Mouse (Mus musculus) midbrain, embryonic 12.5 days (tissue): Measurements from ENCODE around the gene Olfr921. TPM values are rescaled to one million over a fixed set of nuclear protein-coding genes. Genes with fewer than 3 reads are reported as not detected.

Experiments used
- ATAC-seq: fragments of 200-750 bp; cut with Nextera tagmentation; 2 replicates; pipeline ENCODE4 v1.8.0; 2017; ENCODE audit warnings: low read depth, moderate TSS enrichment, moderate library complexity; ENCODE audit not compliant: low FRiP score
- H3K27ac ChIP-seq: fragments of 300-500 bp; sonication (generic); replicated peaks from 2 replicates; pipeline ENCODE4 v1.5.1; 2016; ENCODE audit warnings: mild to moderate bottlenecking
- H3K27me3 ChIP-seq: fragments of 300-500 bp; sonication (generic); 2 replicates; pipeline ENCODE4 v1.6.1; 2016; ENCODE audit warnings: mild to moderate bottlenecking
- H3K36me3 ChIP-seq: fragments of 300-500 bp; sonication (generic); 2 replicates; pipeline ENCODE4 v1.6.1; 2016
- H3K4me1 ChIP-seq: fragments of 300-500 bp; sonication (generic); 2 replicates; pipeline ENCODE4 v1.6.1; 2016
- H3K4me2 ChIP-seq: fragments of 300-500 bp; sonication (generic); replicated peaks from 2 replicates; pipeline ENCODE4 v1.6.1; 2016; ENCODE audit warnings: mild to moderate bottlenecking, moderate library complexity
- H3K4me3 ChIP-seq: fragments of 300-500 bp; sonication (generic); 2 replicates; pipeline ENCODE4 v1.5.1; 2016; ENCODE audit warnings: mild to moderate bottlenecking
- H3K9ac ChIP-seq: fragments of 300-500 bp; sonication (generic); replicated peaks from 2 replicates; pipeline ENCODE4 v1.6.1; 2016; ENCODE audit warnings: mild to moderate bottlenecking, moderate library complexity
- H3K9me3 ChIP-seq: fragments of 300-500 bp; sonication (generic); 2 replicates; pipeline ENCODE4 v1.6.1; 2016; ENCODE audit warnings: mild to moderate bottlenecking
- WGBS: fragments of 180-500 bp; shearing (Covaris S2); methylation state at CpG from one replicate; pipeline ENCODE4 v1.1.7; 2016; 5-methylcytosine and 5-hydroxymethylcytosine counted together
- polyA plus RNA-seq: library from polyadenylated mRNA; unstranded; fragments of >200 nt; fragmentation: Nextera tagmentation; extraction: Ambion mirVana; gene quantifications from 2 replicates; pipeline ENCODE4 v1.2.1, GENCODE M21; 2016

Olfr921 gene
- not detected in 2 replicates for polyA plus RNA-seq

DNA sequence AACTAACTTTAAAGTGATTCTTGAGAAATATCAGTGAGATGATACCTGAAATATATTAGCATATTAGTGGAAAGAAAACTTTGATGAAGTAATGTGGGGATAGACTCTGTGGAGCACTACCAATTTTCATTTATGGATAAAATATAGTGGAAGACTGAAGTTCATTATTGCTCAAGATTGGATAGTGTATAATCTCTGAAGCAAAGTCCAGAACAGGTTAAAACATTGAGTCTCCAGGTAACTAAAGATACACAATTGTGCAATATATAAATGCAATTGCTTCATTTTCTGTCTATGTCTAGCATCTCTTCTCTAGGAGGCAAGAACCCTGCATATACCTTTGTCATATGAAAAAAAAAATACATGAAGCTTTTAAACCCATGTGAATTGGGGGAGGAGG lies at the start of gene Olfr921:
TSS of gene Olfr921 (plus strand) at position 301 of the 400 bp plus-strand sequence.
- H3K4me3 ChIP-seq, result no peak within 1 kb of the TSS
- H3K36me3 ChIP-seq, result no peaks in the 10 kb centered on the region
- no peak within 1 kb of the TSS for H3K4me2 ChIP-seq
- ATAC-seq, result no peak
- H3K9me3 ChIP-seq, result no peaks in the 10 kb centered on the region
- no peak within 1 kb of the TSS for H3K27ac ChIP-seq
- no peaks in the 10 kb centered on the region for H3K4me1 ChIP-seq
- H3K27me3 ChIP-seq, result no peaks in the 10 kb centered on the region
- no peak within 1 kb of the TSS for H3K9ac ChIP-seq

GRCm38 (mm10) chr9:38724044-38724443 lies 48.8 kb upstream of the Olfr921 start:
- Histone ChIP-seq H3K9ac (no peak overlapping the region), H3K9me3 (no peaks in the 10 kb centered on the region), H3K27ac (no peak overlapping the region), H3K4me1 (0 out of 2 replicates have a peak, but pooled peaks cover under 1% of the 10 kb centered on the region), H3K27me3 (no peaks in the 10 kb centered on the region), H3K36me3 (no peaks in the 10 kb centered on the region), H3K4me2 (no peak overlapping the region), H3K4me3 (no peak overlapping the region)
- ATAC-seq, result no peak
- 90% methylated on average over 1 of the region's 1 CpGs for WGBS

- 83% methylated on average over 3 of the region's 3 CpGs for WGBS
- no peaks in the 10 kb centered on the region for H3K4me1 ChIP-seq
- no peak overlapping the region for H3K4me2 ChIP-seq
Observed at GRCm38 (mm10) chr9:38728218-38728617, 44.6 kb upstream of the Olfr921 start.

DNA sequence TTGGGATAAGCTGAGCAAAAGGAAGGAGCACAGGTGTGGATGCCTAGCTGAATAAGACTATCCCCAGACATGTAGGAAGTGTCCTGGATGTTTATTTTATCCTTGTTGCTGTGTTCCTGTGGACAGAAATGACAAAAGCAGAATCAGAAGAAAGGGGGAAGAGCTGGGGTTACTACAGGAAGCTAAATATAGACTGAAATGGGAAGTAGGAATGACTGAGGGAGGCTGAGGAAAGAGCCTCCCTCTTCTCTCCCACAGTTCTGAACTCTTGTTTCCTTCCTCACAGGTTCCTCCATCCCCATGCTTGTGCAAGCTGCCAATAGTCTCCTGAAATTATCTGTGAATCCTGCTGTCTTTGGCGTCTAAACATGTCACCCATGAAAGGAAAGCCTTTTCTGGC lies 31.5 kb upstream of the Olfr921 start:
- H3K9ac ChIP-seq, result no peak overlapping the region
- WGBS, result 70% methylated on average over 1 of the region's 1 CpGs
- H3K4me1 ChIP-seq, result no peaks in the 10 kb centered on the region
- H3K36me3 ChIP-seq, result no peaks in the 10 kb centered on the region
- no peak overlapping the region for H3K4me2 ChIP-seq
- H3K27me3 ChIP-seq, result no peaks in the 10 kb centered on the region
- H3K4me3 ChIP-seq, result no peak overlapping the region
- H3K9me3 ChIP-seq, result no peaks in the 10 kb centered on the region
- H3K27ac ChIP-seq, result no peak overlapping the region
- ATAC-seq, result no peak

More at GRCm38 (mm10) chr9:38728218-38728617, 44.6 kb upstream of the Olfr921 start:
- H3K36me3 ChIP-seq, result no peaks in the 10 kb centered on the region
- H3K27me3 ChIP-seq, result no peaks in the 10 kb centered on the region
- no peak overlapping the region for H3K27ac ChIP-seq
- H3K9me3 ChIP-seq, result no peaks in the 10 kb centered on the region
- no peak for ATAC-seq
- H3K4me3 ChIP-seq, result no peak overlapping the region
- H3K9ac ChIP-seq, result no peak overlapping the region

DNA sequence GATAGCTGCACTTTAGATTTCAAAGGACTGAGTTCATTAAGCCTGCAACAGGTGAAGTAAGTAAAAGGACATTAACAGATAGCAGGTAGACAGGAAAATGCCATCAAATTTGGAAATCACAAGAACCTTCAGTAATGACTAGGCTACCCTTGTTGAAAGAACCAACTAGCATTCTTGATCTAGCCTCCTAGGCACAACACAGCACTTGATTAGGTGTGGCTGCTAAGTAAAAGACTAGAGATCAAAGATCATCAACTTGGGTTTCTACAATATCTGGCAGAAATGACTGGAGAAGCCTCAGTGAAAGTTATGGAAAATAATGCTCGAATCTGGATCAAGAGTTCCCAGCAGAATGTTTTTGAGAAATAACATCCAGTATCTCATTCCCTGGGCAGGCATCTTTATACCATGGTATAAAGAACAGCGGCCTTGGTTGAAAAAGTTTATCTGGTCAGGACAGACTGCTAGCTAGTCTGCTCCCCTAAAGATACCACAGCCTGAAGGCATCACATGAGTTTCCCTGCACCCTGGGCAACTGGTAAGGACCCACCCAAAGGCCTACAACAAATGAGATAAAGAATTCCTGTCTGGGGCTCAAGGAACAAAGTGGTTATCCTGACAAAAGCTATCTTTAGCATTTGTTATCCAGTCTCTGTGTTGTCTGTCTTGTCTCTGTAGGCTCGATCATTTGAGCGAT lies 28.1 kb upstream of the Olfr921 start:
- Histone ChIP-seq H3K4me1 (no peaks in the 10 kb centered on the region), H3K36me3 (no peaks in the 10 kb centered on the region), H3K27me3 (no peaks in the 10 kb centered on the region), H3K9me3 (no peaks in the 10 kb centered on the region), H3K9ac (no peak overlapping the region), H3K4me3 (no peak overlapping the region), H3K27ac (no peak overlapping the region), H3K4me2 (no peak overlapping the region)
- 95% methylated on average over 4 of the region's 4 CpGs for WGBS
- ATAC-seq, result no peak

GRCm38 (mm10) chr9:38751999-38752398 lies 20.9 kb upstream of the Olfr921 start, which contains the start of gene Olfr920:
Olfr920 (plus strand) TSS chr9:38752299.
- 88% methylated on average over 1 of the region's 1 CpGs for WGBS
- Histone ChIP-seq H3K4me3 (no peak within 1 kb of the TSS), H3K4me1 (no peaks in the 10 kb centered on the region), H3K9ac (no peak within 1 kb of the TSS), H3K4me2 (no peak within 1 kb of the TSS), H3K27ac (no peak within 1 kb of the TSS), H3K27me3 (no peaks in the 10 kb centered on the region), H3K36me3 (no peaks in the 10 kb centered on the region), H3K9me3 (no peaks in the 10 kb centered on the region)
- ATAC-seq, result no peak

DNA sequence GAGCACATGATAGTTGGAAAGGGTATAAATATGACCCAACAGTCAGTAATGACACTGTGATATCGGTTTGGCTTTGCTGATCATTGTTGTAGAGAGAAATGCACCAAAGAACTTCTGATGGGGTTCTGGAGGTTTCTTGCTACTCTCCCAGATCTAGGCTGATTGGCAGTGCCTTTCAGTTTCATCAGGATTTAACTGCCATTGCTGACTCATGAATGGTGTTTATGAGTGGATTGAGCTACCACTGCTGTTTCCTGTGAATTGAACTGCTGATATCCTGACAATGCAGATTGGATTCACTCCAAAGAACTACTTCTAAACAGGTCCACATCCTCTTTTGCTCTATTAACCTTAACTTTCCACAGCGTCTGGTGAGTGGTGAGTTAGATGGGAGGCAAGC lies 19.8 kb downstream of the Olfr921 start:
- Histone ChIP-seq H3K9ac (no peak overlapping the region), H3K36me3 (no peaks in the 10 kb centered on the region), H3K4me2 (no peak overlapping the region), H3K4me3 (no peak overlapping the region), H3K27me3 (no peaks in the 10 kb centered on the region), H3K27ac (no peak overlapping the region), H3K4me1 (no peaks in the 10 kb centered on the region), H3K9me3 (no peaks in the 10 kb centered on the region)
- ATAC-seq, result no peak
- 88% methylated on average over 2 of the region's 2 CpGs for WGBS

DNA sequence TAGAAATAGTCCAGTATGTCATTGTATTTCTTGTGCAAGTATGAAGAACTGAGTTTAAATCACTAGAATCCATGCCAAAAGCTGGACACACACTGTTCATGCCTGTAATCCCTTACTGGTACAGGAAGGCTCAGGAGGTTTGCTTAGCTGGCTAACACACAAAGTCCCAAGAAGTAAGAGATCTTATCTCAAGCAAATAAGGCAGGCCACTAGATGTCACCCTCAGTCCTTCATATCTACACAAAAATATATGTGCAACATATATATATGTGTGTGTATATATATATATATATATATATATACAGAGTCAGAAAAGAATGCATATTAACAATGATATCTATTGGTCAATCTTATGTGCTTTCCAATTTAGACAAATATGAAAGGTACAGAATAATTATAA lies 32.8 kb downstream of the Olfr921 start:
- Histone ChIP-seq H3K9me3 (no peaks in the 10 kb centered on the region), H3K4me2 (no peak overlapping the region), H3K4me3 (no peak overlapping the region), H3K36me3 (no peaks in the 10 kb centered on the region), H3K27ac (no peak overlapping the region), H3K9ac (no peak overlapping the region), H3K27me3 (no peaks in the 10 kb centered on the region), H3K4me1 (no peaks in the 10 kb centered on the region)
- ATAC-seq, result no peak

- Histone ChIP-seq H3K4me2 (no peak within 1 kb of the TSS), H3K27me3 (no peaks in the 10 kb centered on the region), H3K27ac (no peak within 1 kb of the TSS), H3K36me3 (no peaks in the 10 kb centered on the region), H3K4me1 (no peaks in the 10 kb centered on the region), H3K4me3 (no peak within 1 kb of the TSS), H3K9ac (no peak within 1 kb of the TSS), H3K9me3 (no peaks in the 10 kb centered on the region)
- no peak for ATAC-seq
- 72% methylated on average over 2 of the region's 2 CpGs for WGBS
Observed at GRCm38 (mm10) chr9:38814314-38814713, 41.4 kb downstream of the Olfr921 start, which contains the start of gene Olfr922. Olfr922 (plus strand) TSS chr9:38814614.

GRCm38 (mm10) chr9:38815458-38815986 lies 42.7 kb downstream of the Olfr921 start:
- Histone ChIP-seq H3K27ac (no peak overlapping the region), H3K9me3 (no peaks in the 10 kb centered on the region), H3K27me3 (no peaks in the 10 kb centered on the region), H3K4me3 (no peak overlapping the region), H3K4me1 (no peaks in the 10 kb centered on the region), H3K36me3 (no peaks in the 10 kb centered on the region), H3K9ac (no peak overlapping the region), H3K4me2 (no peak overlapping the region)
- no peak for ATAC-seq
- WGBS, result 91% methylated on average over 1 of the region's 1 CpGs

- Histone ChIP-seq H3K27ac (no peak within 1 kb of the TSS), H3K36me3 (no peaks in the 10 kb centered on the region), H3K4me3 (no peak within 1 kb of the TSS), H3K9me3 (no peaks in the 10 kb centered on the region), H3K27me3 (no peaks in the 10 kb centered on the region), H3K4me2 (no peak within 1 kb of the TSS), H3K9ac (no peak within 1 kb of the TSS), H3K4me1 (no peaks in the 10 kb centered on the region)
- ATAC-seq, result no peak
- 92% methylated on average over 1 of the region's 1 CpGs for WGBS
Observed at GRCm38 (mm10) chr9:38826245-38826644, 53.4 kb downstream of the Olfr921 start, which contains the start of gene Olfr923. Olfr923 (plus strand) TSS chr9:38826545.
